Mouse (Mus musculus) megakaryocyte, embryonic 14.5 days (primary cell): ENCODE results near the gene Otud7b.

Experiments
- FLI1 ChIP-seq: IDR thresholded peaks from 2 replicates; pipeline ENCODE4 v1.6.1; 2012; ENCODE audit warnings: low read length, inconsistent platforms, mixed read lengths
- GATA1 ChIP-seq: IDR thresholded peaks from 3 replicates; pipeline ENCODE4 v1.6.1; 2012; ENCODE audit warnings: mixed read lengths, low read length, inconsistent platforms, borderline replicate concordance

DNA sequence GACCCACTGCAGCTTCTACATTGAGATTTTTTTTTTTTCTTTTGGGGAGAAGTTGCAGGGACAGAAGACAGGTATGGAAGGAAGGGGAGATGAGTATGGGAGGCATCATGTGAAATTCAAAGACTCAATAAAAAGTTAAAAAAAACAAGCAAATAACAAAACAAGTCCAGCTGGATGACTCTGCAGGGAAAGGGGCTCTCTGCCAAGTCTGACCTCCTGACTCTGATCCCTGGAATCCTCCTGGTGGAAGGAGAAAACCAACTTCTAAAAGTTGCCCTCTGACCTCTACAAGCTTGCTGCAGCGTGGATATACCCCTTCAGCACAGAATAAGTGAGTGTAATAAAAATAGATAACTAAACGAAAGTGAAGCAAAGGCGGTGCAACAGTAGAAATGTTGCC lies 25.6 kb upstream of the Otud7b start:
- TF ChIP-seq GATA1 (no peak), FLI1 (no peak)
